7 mouse cellular contexts compared by ENCODE assay signal in the genomic region with DNA sequence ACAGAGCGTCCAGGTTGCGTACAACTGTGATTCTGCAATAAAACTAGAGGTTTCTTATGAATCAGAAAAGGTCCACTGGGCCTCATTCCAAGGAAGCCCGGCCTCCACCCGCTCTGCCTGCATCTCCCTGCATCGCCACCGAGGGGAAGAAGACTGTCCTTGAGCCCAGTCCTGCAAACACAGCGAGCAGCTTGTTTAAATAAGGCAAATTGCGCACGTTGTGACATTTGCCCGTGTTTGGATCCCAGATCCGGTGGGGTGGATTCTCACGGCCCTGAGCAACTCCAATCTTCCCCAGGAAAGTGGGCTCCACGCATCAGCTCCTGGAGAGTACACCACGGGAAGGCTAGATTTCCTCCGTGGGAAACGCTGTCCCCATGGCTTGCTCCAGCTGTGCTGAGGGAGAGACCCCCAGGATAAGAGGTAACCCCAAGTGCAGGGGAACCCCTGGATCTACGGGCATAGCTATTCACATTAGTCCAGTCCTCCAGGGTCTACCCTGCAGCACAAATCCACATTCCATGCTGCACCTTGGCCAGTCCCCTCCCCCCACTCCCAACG. TPM values are rescaled to one million over a fixed set of nuclear protein-coding genes. Genes with fewer than 3 reads are reported as not detected.
DNase-seq lines count a peak whose midpoint lies in the region; ATAC-seq and TF ChIP-seq lines count a peak whose summit lies in the region.

No protein-coding gene starts in this region.

- H3K9me3 ChIP-seq in midbrain, embryonic 10.5 days (replicated peaks), result no peaks in the 10 kb centered on the region
- no peaks in the 10 kb centered on the region for H3K9me3 ChIP-seq in midbrain, embryonic 15.5 days
- H3K9me3 ChIP-seq in heart, embryonic 12.5 days (replicated peaks), result no peaks in the 10 kb centered on the region
- no peaks in the 10 kb centered on the region for H3K9me3 ChIP-seq in liver, embryonic 12.5 days (replicated peaks)

- no peak for TF ChIP-seq POLR2A in bone marrow macrophage, adult 2 months (IDR thresholded peaks at IDR 0.05; ENCODE audit: borderline replicate concordance, low read depth, low read length)

- no peaks in the 10 kb centered on the region for H3K27me3 ChIP-seq in midbrain, embryonic 10.5 days (ENCODE audit: low read depth, poor library complexity, severe bottlenecking)
- H3K27me3 ChIP-seq in midbrain, embryonic 15.5 days (replicated peaks), result no peaks in the 10 kb centered on the region
- H3K27me3 ChIP-seq in heart, embryonic 12.5 days (replicated peaks), result no peaks in the 10 kb centered on the region
- H3K27me3 ChIP-seq in liver, embryonic 12.5 days (replicated peaks), result 0 out of 2 replicates have a peak, but pooled peaks cover 8% of the 10 kb centered on the region

- no peak for TF ChIP-seq CTCF in bone marrow macrophage, adult 2 months (IDR thresholded peaks at IDR 0.05; ENCODE audit: low read depth, low read length)

- no peak for ATAC-seq in midbrain, embryonic 15.5 days (replicated peaks)
- ATAC-seq in heart, embryonic 12.5 days (ENCODE audit: insufficient number of reproducible peaks, low FRiP score), result no peak
- ATAC-seq in liver, embryonic 12.5 days, result no peak

- peaks cover 31% of the 10 kb centered on the region for H3K4me1 ChIP-seq in midbrain, embryonic 10.5 days
- H3K4me1 ChIP-seq in midbrain, embryonic 15.5 days, result peaks cover 4% of the 10 kb centered on the region; the same call in 1 of the 2 replicates
- H3K4me1 ChIP-seq in bone marrow macrophage, adult 2 months (ENCODE audit: control insufficient read depth, insufficient read depth, low read length), result peaks cover 20% of the 10 kb centered on the region
- H3K4me1 ChIP-seq in heart, embryonic 12.5 days (replicated peaks), result peaks cover 35% of the 10 kb centered on the region
- peaks cover 33% of the 10 kb centered on the region for H3K4me1 ChIP-seq in liver, embryonic 12.5 days

- H3K36me3 ChIP-seq in midbrain, embryonic 10.5 days, result no peaks in the 10 kb centered on the region
- no peaks in the 10 kb centered on the region for H3K36me3 ChIP-seq in midbrain, embryonic 15.5 days (replicated peaks)
- no peaks in the 10 kb centered on the region for H3K36me3 ChIP-seq in heart, embryonic 12.5 days
- no peaks in the 10 kb centered on the region for H3K36me3 ChIP-seq in liver, embryonic 12.5 days

- 66% methylated on average over 18 of the region's 18 CpGs for WGBS in midbrain, embryonic 10.5 days
- 63% methylated on average over 18 of the region's 18 CpGs for WGBS in midbrain, embryonic 15.5 days
- WGBS in heart, embryonic 12.5 days, result 49% methylated on average over 18 of the region's 18 CpGs
- WGBS in liver, embryonic 12.5 days (ENCODE audit: insufficient replicate concordance), result 66% methylated on average over 18 of the region's 18 CpGs

- DNase-seq in midbrain, embryonic 10.5 days (ENCODE audit: low spot score), result peak; percentile 21
- DNase-seq in urinary bladder, adult 2 months (ENCODE audit: low spot score), result peak; percentile 47
- DNase-seq in right cerebral cortex, postnatal 14 days, result no peak

- no peak overlapping the region for H3K4me3 ChIP-seq in midbrain, embryonic 10.5 days
- H3K4me3 ChIP-seq in midbrain, embryonic 15.5 days, result no peak overlapping the region
- peak overlapping the region; percentile 14; the same call in 1 of the 2 replicates for H3K4me3 ChIP-seq in bone marrow macrophage, adult 2 months (ENCODE audit: insufficient read depth, low read length)
- no peak overlapping the region for H3K4me3 ChIP-seq in heart, embryonic 12.5 days
- no peak overlapping the region for H3K4me3 ChIP-seq in liver, embryonic 12.5 days

- H3K9ac ChIP-seq in midbrain, embryonic 15.5 days, result no peak overlapping the region
- no peak overlapping the region for H3K9ac ChIP-seq in heart, embryonic 12.5 days
- no peak overlapping the region for H3K9ac ChIP-seq in liver, embryonic 12.5 days

- no peak overlapping the region for H3K4me2 ChIP-seq in midbrain, embryonic 15.5 days
- H3K4me2 ChIP-seq in heart, embryonic 12.5 days, result peak overlapping the region; percentile 30
- H3K4me2 ChIP-seq in liver, embryonic 12.5 days, result 0 out of 2 replicates have a peak overlapping the region, but pooled peaks have one; percentile 12

- H3K27ac ChIP-seq in midbrain, embryonic 10.5 days (replicated peaks), result peak overlapping the region; percentile 81; the same call in 1 of the 2 replicates
- H3K27ac ChIP-seq in midbrain, embryonic 15.5 days, result no peak overlapping the region
- no peak overlapping the region for H3K27ac ChIP-seq in bone marrow macrophage, adult 2 months (ENCODE audit: insufficient read depth, low read depth, low read length)
- H3K27ac ChIP-seq in heart, embryonic 12.5 days (ENCODE audit: poor library complexity, severe bottlenecking), result peak overlapping the region; percentile 45; the same call in 1 of the 2 replicates
- H3K27ac ChIP-seq in liver, embryonic 12.5 days, result no peak overlapping the region; the same call in 1 of the 2 replicates

RNA-seq across cellular contexts. Expression of a gene that starts 7.7 kb away (rescaled TPM):
- 80.2 and 82.2 TPM in 2 replicates for polyA plus RNA-seq in midbrain, embryonic 10.5 days (2016; fragmentation: Nextera tagmentation; extraction: Ambion mirVana)
- polyA plus RNA-seq in midbrain, embryonic 15.5 days (2015; fragmentation: Nextera tagmentation; extraction: Ambion mirVana), result 58.0 and 59.2 TPM in 2 replicates
- polyA plus RNA-seq in bone marrow macrophage, adult 2 months (2012; ENCODE audit: insufficient read depth, insufficient read length, missing spikeins), result 43.9 and 44.5 TPM in 2 replicates
- 131 and 135 TPM in 2 replicates for polyA plus RNA-seq in heart, embryonic 12.5 days (2016; fragmentation: Nextera tagmentation; extraction: Ambion mirVana)
- polyA plus RNA-seq in liver, embryonic 12.5 days (2016; fragmentation: Nextera tagmentation; extraction: Ambion mirVana), result 40.7 and 43.2 TPM in 2 replicates
- 70.0 and 73.7 TPM in 2 replicates for polyA plus RNA-seq in urinary bladder, adult 2 months (2012; rRNA removed)

Comparison
In these comparisons a context has a peak if more than half of its experiments do, and no peak if none do; other contexts are left out.
1. H3K27ac ChIP-seq: peak in midbrain, embryonic 10.5 days (single experiment) and heart, embryonic 12.5 days (single experiment); none in midbrain, embryonic 15.5 days (single experiment), bone marrow macrophage, adult 2 months (single experiment) and liver, embryonic 12.5 days (single experiment).